Mouse (Mus musculus): ENCODE measurements around the gene Gm17542. TPM values are rescaled to one million over a fixed set of nuclear protein-coding genes. Genes with fewer than 3 reads are reported as not detected.
A peak's percentile ranks its signal among the peaks of the same experiment; 100 is the strongest.

Gm17542 gene
- polyA plus RNA-seq, 1 experiment from 2014 or later: not detected

DNA sequence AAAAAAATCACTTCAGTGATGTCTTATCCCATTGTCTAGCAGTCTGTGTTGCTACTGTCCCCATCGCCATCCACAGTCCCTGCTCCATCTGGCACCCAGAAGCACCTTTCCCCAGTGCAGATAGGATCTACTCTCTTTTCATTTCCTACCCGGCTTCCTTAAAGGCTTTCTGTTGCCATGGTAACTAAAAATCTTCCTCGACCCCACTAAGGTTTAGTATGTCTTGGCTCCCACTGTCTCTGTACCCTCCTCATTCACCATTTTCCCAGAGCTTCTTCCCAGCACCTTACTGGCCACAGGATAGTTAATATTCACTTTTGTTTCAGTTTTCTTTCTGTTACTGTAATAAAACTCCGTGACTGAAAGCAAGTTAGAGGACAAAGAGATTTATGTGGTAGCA lies 17.9 kb downstream of the Gm17542 start:
- H3K36me3 ChIP-seq (ENCODE audit: control insufficient read depth, insufficient read depth, low read length): no peaks in the 10 kb centered on the region
- no peak overlapping the region for H3K9ac ChIP-seq (ENCODE audit: low read length)
- no peak for ATAC-seq (ENCODE audit: insufficient number of reproducible peaks, low FRiP score, low TSS enrichment, low read depth)
- H3K4me3 ChIP-seq (ENCODE audit: low read depth, low read length): no peak overlapping the region
- no peaks in the 10 kb centered on the region for H3K9me3 ChIP-seq (ENCODE audit: control insufficient read depth, low read length)
- no peaks in the 10 kb centered on the region for H3K4me1 ChIP-seq (ENCODE audit: control insufficient read depth, insufficient read depth, low read length)
- H3K27me3 ChIP-seq (ENCODE audit: control insufficient read depth, insufficient read depth, low read length): no peaks in the 10 kb centered on the region
- no peak for DNase-seq (ENCODE audit: low spot score)
- H3K4me2 ChIP-seq (ENCODE audit: low read depth, severe bottlenecking): no peak overlapping the region
- 36% methylated on average over 4 of the region's 4 CpGs for WGBS
- H3K27ac ChIP-seq (replicated peaks; ENCODE audit: low read depth, low read length): no peak overlapping the region

DNA sequence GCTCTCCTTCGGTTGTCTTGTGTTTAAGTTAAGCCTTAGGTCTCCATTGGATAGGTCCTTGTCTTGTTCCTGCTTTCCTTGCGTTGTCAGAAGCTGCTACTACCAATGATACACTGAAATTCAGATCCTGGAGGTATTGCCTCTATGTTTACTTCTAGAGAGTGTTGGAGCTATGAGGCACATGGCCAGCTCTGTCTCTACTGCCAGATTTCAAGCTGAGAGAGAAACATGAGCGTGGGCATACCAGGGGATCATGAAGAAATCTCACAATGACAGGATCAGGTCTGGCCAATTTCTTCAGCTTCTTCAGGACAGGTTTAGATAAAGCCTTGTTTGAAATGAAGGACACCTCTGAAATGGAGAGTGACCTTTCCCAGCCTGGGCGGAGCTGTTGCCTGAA lies 19.1 kb downstream of the Gm17542 start:
- H3K9ac ChIP-seq (ENCODE audit: low read length): no peak overlapping the region
- no peaks in the 10 kb centered on the region for H3K36me3 ChIP-seq (ENCODE audit: control insufficient read depth, insufficient read depth, low read length)
- H3K27me3 ChIP-seq (ENCODE audit: control insufficient read depth, insufficient read depth, low read length): no peaks in the 10 kb centered on the region
- H3K4me3 ChIP-seq (ENCODE audit: low read depth, low read length): no peak overlapping the region
- no peaks in the 10 kb centered on the region for H3K9me3 ChIP-seq (ENCODE audit: control insufficient read depth, low read length)
- DNase-seq (ENCODE audit: low spot score) (no peak), ATAC-seq (ENCODE audit: insufficient number of reproducible peaks, low FRiP score, low TSS enrichment, low read depth) (no peak)
- H3K4me2 ChIP-seq (ENCODE audit: low read depth, severe bottlenecking): no peak overlapping the region
- no peaks in the 10 kb centered on the region for H3K4me1 ChIP-seq (ENCODE audit: control insufficient read depth, insufficient read depth, low read length)
- no peak overlapping the region for H3K27ac ChIP-seq (replicated peaks; ENCODE audit: low read depth, low read length)
- WGBS: 90% methylated on average over 4 of the region's 4 CpGs

DNA sequence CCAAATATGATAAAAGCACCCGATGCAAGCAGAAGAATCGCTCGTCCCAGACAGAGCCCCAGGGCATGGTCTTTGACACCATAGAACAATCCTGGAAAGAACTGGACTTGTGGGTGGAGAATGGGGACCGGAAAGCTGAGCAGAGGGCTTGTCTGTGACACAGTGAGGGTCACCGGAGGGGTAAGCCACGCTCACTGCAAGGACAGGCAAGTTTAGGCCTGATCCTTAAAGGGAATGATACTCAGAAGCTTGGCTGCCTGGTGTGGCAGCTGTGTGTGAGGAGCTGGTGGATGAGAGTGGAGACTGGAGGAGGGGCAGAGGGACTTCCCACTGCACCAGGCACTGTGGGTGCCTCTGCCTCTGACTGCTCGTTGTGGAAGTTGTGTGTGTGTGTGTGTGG lies 27.0 kb downstream of the Gm17542 start:
- no peak for ATAC-seq (ENCODE audit: insufficient number of reproducible peaks, low FRiP score, low TSS enrichment, low read depth)
- no peaks in the 10 kb centered on the region for H3K9me3 ChIP-seq (ENCODE audit: control insufficient read depth, low read length)
- H3K4me1 ChIP-seq (ENCODE audit: control insufficient read depth, insufficient read depth, low read length): no peaks in the 10 kb centered on the region
- H3K4me2 ChIP-seq (ENCODE audit: low read depth, severe bottlenecking): no peak overlapping the region
- H3K27me3 ChIP-seq (ENCODE audit: control insufficient read depth, insufficient read depth, low read length): no peaks in the 10 kb centered on the region
- no peak overlapping the region for H3K4me3 ChIP-seq (ENCODE audit: low read depth, low read length)
- WGBS: 82% methylated on average over 6 of the region's 7 CpGs
- no peak overlapping the region for H3K9ac ChIP-seq (ENCODE audit: low read length)
- no peak for DNase-seq (ENCODE audit: low spot score)
- H3K36me3 ChIP-seq (ENCODE audit: control insufficient read depth, insufficient read depth, low read length): no peaks in the 10 kb centered on the region
- H3K27ac ChIP-seq (replicated peaks; ENCODE audit: low read depth, low read length): no peak overlapping the region

DNA sequence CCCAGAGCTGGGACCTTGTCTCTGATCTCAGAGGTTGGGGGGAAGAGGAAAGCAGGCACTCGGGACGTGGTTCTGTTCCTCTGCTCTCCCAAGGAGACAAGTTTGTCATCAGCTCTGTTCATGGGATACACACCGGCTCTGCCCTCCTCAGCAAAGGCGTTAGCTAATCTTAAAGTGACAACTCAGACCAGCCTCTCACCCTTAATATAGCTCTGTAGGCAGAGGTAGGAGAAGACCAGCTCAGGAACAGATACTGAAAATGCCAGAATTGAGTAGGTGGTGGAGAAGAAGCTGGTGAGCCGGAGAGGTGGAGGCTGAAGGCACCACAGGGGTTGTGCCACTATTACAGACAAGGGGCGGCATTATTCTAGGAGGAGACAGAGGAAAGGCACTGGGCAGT lies 38.7 kb downstream of the Gm17542 start:
- ATAC-seq (ENCODE audit: insufficient number of reproducible peaks, low FRiP score, low TSS enrichment, low read depth) (no peak), DNase-seq (ENCODE audit: low spot score) (no peak)
- Histone ChIP-seq H3K27me3 (ENCODE audit: control insufficient read depth, insufficient read depth, low read length) (no peaks in the 10 kb centered on the region), H3K9ac (ENCODE audit: low read length) (no peak overlapping the region), H3K4me1 (ENCODE audit: control insufficient read depth, insufficient read depth, low read length) (no peaks in the 10 kb centered on the region), H3K9me3 (ENCODE audit: control insufficient read depth, low read length) (no peaks in the 10 kb centered on the region), H3K4me3 (ENCODE audit: low read depth, low read length) (no peak overlapping the region), H3K27ac (replicated peaks; ENCODE audit: low read depth, low read length) (no peak overlapping the region), H3K4me2 (ENCODE audit: low read depth, severe bottlenecking) (no peak overlapping the region), H3K36me3 (ENCODE audit: control insufficient read depth, insufficient read depth, low read length) (no peaks in the 10 kb centered on the region)
- 77% methylated on average over 6 of the region's 6 CpGs for WGBS

DNA sequence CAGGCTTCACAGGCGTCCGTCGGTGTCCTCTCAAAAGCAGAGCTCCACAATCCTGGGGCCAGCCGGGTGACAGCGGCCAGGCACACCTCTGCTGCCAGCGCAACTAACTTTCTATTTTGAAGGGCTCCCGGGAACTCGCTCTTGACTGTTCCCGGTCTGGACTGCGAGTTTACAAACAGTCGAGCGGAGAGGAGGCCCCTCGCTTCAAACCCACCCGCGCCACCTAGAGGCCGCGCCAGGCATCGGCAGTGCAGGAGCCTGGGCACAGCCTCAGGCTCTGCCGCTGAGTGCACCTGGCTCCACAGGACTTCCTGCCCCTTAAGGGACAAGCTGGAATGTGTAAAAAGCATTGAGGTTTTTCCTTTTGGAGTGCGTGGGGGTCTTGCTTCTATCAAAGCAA lies 42.5 kb downstream of the Gm17542 start, which contains the start of gene Edar:
Gene Edar, minus strand, starts transcription at position 122 of the 400 bp plus-strand sequence.
- peak; percentile 93 for ATAC-seq (ENCODE audit: insufficient number of reproducible peaks, low FRiP score, low TSS enrichment, low read depth)
- H3K4me1 ChIP-seq (ENCODE audit: control insufficient read depth, insufficient read depth, low read length): no peaks in the 10 kb centered on the region
- WGBS: 2% methylated on average over 20 of the region's 20 CpGs
- H3K9ac ChIP-seq (ENCODE audit: low read length): no peak within 1 kb of the TSS
- H3K36me3 ChIP-seq (ENCODE audit: control insufficient read depth, insufficient read depth, low read length): no peaks in the 10 kb centered on the region
- H3K27ac ChIP-seq (replicated peaks; ENCODE audit: low read depth, low read length): no peak within 1 kb of the TSS
- DNase-seq (ENCODE audit: low spot score): peak; percentile 93
- H3K4me2 ChIP-seq (ENCODE audit: low read depth, severe bottlenecking): peak within 1 kb of the TSS; percentile 42
- no peaks in the 10 kb centered on the region for H3K9me3 ChIP-seq (ENCODE audit: control insufficient read depth, low read length)
- 0 out of 2 replicates have a peak within 1 kb of the TSS, but pooled peaks have one; percentile 19 for H3K4me3 ChIP-seq (ENCODE audit: low read depth, low read length)
- H3K27me3 ChIP-seq (ENCODE audit: control insufficient read depth, insufficient read depth, low read length): no peaks in the 10 kb centered on the region

DNA sequence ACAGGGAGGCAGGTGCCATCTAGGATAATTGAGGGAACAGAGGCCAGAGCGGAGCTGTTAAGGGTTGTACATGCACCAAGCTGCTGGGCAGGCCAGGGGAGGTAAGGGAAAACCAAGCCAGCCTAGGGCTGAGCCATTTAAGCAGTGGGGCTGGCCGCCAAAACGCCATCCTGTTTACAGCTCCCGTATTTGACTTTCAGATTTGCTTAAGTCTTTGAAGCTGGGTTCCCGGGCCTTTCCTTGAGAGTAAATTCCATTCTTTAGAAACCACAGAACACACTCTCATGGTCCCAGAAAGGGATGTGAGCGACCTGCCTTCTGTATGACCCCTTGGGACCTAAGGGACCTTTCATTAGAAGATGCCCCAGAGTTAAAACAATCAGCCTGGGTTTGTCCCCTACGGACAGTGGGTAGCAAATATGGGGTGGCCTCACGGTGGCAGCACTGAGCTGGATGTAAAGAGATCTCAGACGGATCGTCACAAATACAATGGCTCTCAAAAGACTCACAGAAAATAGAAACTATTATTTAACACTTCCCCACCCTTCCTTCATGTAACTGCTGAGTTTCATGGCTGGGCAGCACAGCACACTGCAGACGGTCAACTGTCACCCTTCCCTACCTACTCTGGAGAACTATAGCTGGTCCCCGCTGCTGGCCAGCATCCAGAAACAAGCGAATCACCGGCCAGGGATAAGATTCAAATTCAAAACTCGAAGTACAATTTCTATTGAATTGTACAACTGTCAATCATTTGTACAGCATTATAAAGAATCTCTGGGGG lies 44.5 kb downstream of the Gm17542 start:
- Histone ChIP-seq H3K4me1 (ENCODE audit: control insufficient read depth, insufficient read depth, low read length) (no peaks in the 10 kb centered on the region), H3K4me2 (ENCODE audit: low read depth, severe bottlenecking) (no peak overlapping the region), H3K4me3 (ENCODE audit: low read depth, low read length) (no peak overlapping the region), H3K9ac (ENCODE audit: low read length) (no peak overlapping the region), H3K27ac (replicated peaks; ENCODE audit: low read depth, low read length) (no peak overlapping the region), H3K36me3 (ENCODE audit: control insufficient read depth, insufficient read depth, low read length) (no peaks in the 10 kb centered on the region), H3K9me3 (ENCODE audit: control insufficient read depth, low read length) (no peaks in the 10 kb centered on the region), H3K27me3 (ENCODE audit: control insufficient read depth, insufficient read depth, low read length) (no peaks in the 10 kb centered on the region)
- DNase-seq (ENCODE audit: low spot score) (peak; percentile 82), ATAC-seq (ENCODE audit: insufficient number of reproducible peaks, low FRiP score, low TSS enrichment, low read depth) (no peak)
- 35% methylated on average over 15 of the region's 15 CpGs for WGBS

DNA sequence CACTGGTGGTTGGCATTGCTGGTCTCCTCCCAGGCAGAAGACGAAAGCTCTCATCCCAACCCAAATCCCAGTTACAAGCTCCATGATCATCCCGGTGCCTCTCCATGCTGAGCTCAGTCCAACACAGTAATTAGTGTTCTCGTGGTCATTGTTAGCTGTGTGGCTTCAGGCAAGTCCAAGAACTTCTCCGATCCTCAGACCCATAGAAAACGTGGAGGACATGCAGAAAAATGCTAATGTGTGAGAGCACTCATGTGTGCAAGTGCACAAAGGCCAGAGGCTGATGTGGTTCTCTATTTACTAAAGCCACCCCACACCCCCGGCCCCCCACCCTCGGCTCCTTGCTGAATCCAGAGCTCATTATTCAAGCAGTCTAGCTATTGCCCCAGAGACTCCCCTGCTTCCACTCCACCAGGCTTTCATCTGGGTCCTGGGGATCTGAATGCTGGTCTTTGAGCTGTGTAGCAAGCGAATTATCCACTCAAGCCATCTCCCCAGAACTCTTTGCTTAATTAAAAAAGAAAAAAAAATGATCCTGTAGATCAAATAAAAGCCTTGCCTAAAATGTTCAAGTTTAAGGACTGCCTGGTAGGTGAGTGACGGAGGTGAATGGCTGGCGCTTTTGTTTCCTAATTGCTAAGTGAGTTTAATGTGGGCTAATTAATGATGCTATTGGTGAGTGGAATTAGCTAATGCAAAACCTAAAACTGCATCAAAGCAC lies 45.3 kb downstream of the Gm17542 start:
- Histone ChIP-seq H3K4me3 (ENCODE audit: low read depth, low read length) (no peak overlapping the region), H3K36me3 (ENCODE audit: control insufficient read depth, insufficient read depth, low read length) (no peaks in the 10 kb centered on the region), H3K9ac (ENCODE audit: low read length) (no peak overlapping the region), H3K27ac (replicated peaks; ENCODE audit: low read depth, low read length) (no peak overlapping the region), H3K9me3 (ENCODE audit: control insufficient read depth, low read length) (no peaks in the 10 kb centered on the region), H3K4me2 (ENCODE audit: low read depth, severe bottlenecking) (no peak overlapping the region), H3K4me1 (ENCODE audit: control insufficient read depth, insufficient read depth, low read length) (no peaks in the 10 kb centered on the region), H3K27me3 (ENCODE audit: control insufficient read depth, insufficient read depth, low read length) (no peaks in the 10 kb centered on the region)
- DNase-seq (ENCODE audit: low spot score): no peak
- no peak for ATAC-seq (ENCODE audit: insufficient number of reproducible peaks, low FRiP score, low TSS enrichment, low read depth)
- 66% methylated on average over 10 of the region's 10 CpGs for WGBS

DNA sequence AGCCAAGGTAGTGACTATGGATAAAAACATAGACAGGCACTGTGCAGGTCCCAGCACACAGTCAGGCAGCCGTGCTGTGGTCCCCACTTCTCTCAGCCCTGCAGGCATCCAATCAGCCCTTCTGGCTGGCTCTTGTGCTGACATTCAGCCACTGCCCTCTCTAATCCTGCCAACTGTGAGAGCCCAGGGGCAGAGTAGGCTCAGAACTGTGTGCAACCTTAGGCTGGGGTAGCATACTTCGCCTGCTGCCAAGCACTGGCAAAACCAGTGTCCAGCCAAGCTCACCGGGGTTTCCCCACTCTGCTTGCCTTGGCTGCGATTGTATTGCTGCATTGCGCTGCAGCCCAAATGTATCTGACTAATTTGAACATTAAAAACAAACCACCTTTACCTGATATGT lies 54.1 kb downstream of the Gm17542 start:
- no peak overlapping the region for H3K9ac ChIP-seq (ENCODE audit: low read length)
- H3K27ac ChIP-seq (replicated peaks; ENCODE audit: low read depth, low read length): no peak overlapping the region
- H3K27me3 ChIP-seq (ENCODE audit: control insufficient read depth, insufficient read depth, low read length): no peaks in the 10 kb centered on the region
- H3K4me2 ChIP-seq (ENCODE audit: low read depth, severe bottlenecking): no peak overlapping the region
- no peak overlapping the region for H3K4me3 ChIP-seq (ENCODE audit: low read depth, low read length)
- no peaks in the 10 kb centered on the region for H3K9me3 ChIP-seq (ENCODE audit: control insufficient read depth, low read length)
- H3K4me1 ChIP-seq (ENCODE audit: control insufficient read depth, insufficient read depth, low read length): no peaks in the 10 kb centered on the region
- DNase-seq (ENCODE audit: low spot score): no peak
- no peaks in the 10 kb centered on the region for H3K36me3 ChIP-seq (ENCODE audit: control insufficient read depth, insufficient read depth, low read length)
- WGBS: 76% methylated on average over 5 of the region's 5 CpGs
- no peak for ATAC-seq (ENCODE audit: insufficient number of reproducible peaks, low FRiP score, low TSS enrichment, low read depth)
